10 mouse cellular contexts compared by ENCODE assay signal in the genomic region with DNA sequence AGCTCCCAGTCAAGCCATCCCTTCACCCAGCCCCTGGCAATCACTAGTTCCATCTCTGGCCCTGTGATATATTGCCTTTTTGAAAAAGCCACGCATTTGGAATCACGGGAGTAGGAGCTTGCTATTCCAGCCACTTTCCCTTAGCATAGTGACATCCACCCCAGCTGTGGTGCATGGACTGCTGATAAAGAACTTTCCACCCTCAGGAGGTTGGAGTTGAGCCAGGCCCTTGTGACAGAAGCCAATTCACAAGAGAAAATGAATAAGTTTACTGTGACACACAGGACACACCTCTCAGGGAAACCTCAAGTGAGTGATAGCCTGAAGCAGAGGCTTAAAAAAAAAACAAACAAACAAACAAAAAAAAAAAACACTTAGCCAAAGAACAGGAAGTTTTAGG. TPM values are rescaled to one million over a fixed set of nuclear protein-coding genes. Genes with fewer than 3 reads are reported as not detected.
DNase-seq lines count a peak whose midpoint lies in the region; ATAC-seq lines count a peak whose summit lies in the region.
"Had no signal": no experiment of that assay in that cellular context is flagged by ENCODE, and none has a peak within 500 bp of the region (broad histone marks: within the 10 kb centered on the region; RNA-seq: fewer than 3 reads in every experiment).

No protein-coding gene starts in this region.

- H3K9ac ChIP-seq in forebrain, embryonic 14.5 days (ENCODE audit: low read length): no peak overlapping the region
- H3K9ac ChIP-seq in forebrain, embryonic 16.5 days (replicated peaks; ENCODE audit: low read depth, low read length): no peak overlapping the region
- H3K9ac ChIP-seq in heart, embryonic 13.5 days: no peak overlapping the region; the same call in 1 of the 2 replicates

- WGBS in forebrain, embryonic 14.5 days: 72% methylated on average over 2 of the region's 2 CpGs
- 49% methylated on average over 2 of the region's 2 CpGs for WGBS in forebrain, embryonic 16.5 days
- 19% methylated on average over 2 of the region's 2 CpGs for WGBS in heart, embryonic 13.5 days

- H3K4me3 ChIP-seq in forebrain, embryonic 14.5 days (ENCODE audit: low read depth, low read length): no peak overlapping the region
- H3K4me3 ChIP-seq in forebrain, embryonic 16.5 days (replicated peaks; ENCODE audit: low read length): no peak overlapping the region
- no peak overlapping the region for H3K4me3 ChIP-seq in heart, embryonic 13.5 days

- no peaks in the 10 kb centered on the region for H3K4me1 ChIP-seq in forebrain, embryonic 14.5 days (ENCODE audit: control insufficient read depth, insufficient read depth, low read length)
- peaks cover 8% of the 10 kb centered on the region; the same call in 1 of the 2 replicates for H3K4me1 ChIP-seq in forebrain, embryonic 16.5 days (replicated peaks; ENCODE audit: control insufficient read depth, insufficient read depth, low read length)
- peaks cover 52% of the 10 kb centered on the region for H3K4me1 ChIP-seq in heart, embryonic 13.5 days

- peak; percentile 10 for DNase-seq in forebrain, embryonic 14.5 days (ENCODE audit: low spot score)
- DNase-seq in 3T3-L1 (ENCODE audit: low read depth, low spot score): peak; percentile 73
- DNase-seq in kidney, postnatal 36 days: peak; percentile 63 to 76
- no peak for DNase-seq in MN1 (ENCODE audit: low spot score)
- DNase-seq: cerebellum, adult 8-10 months had no signal

- no peaks in the 10 kb centered on the region for H3K9me3 ChIP-seq in forebrain, embryonic 14.5 days (replicated peaks; ENCODE audit: control insufficient read depth, low read length)
- H3K9me3 ChIP-seq in forebrain, embryonic 16.5 days (ENCODE audit: control insufficient read depth, low read length): no peaks in the 10 kb centered on the region
- H3K9me3 ChIP-seq in heart, embryonic 13.5 days: no peaks in the 10 kb centered on the region

- no peak overlapping the region for H3K27ac ChIP-seq in forebrain, embryonic 14.5 days (ENCODE audit: low read depth, low read length)
- H3K27ac ChIP-seq in forebrain, embryonic 16.5 days (ENCODE audit: low read length): no peak overlapping the region
- peak overlapping the region; percentile 33 for H3K27ac ChIP-seq in heart, embryonic 13.5 days (replicated peaks)
- H3K27ac ChIP-seq: kidney, postnatal 0 days had no signal

- no peaks in the 10 kb centered on the region for H3K36me3 ChIP-seq in forebrain, embryonic 14.5 days (ENCODE audit: control insufficient read depth, insufficient read depth, low read length)
- H3K36me3 ChIP-seq in forebrain, embryonic 16.5 days (ENCODE audit: control insufficient read depth, insufficient read depth): no peaks in the 10 kb centered on the region
- no peaks in the 10 kb centered on the region for H3K36me3 ChIP-seq in heart, embryonic 13.5 days

- no peak overlapping the region for H3K4me2 ChIP-seq in forebrain, embryonic 14.5 days (ENCODE audit: low read length)
- H3K4me2 ChIP-seq in forebrain, embryonic 16.5 days (ENCODE audit: low read length): no peak overlapping the region
- H3K4me2 ChIP-seq in heart, embryonic 13.5 days: no peak overlapping the region

- ATAC-seq in forebrain, embryonic 14.5 days: no peak
- no peak for ATAC-seq in forebrain, embryonic 16.5 days
- no peak for ATAC-seq in heart, embryonic 13.5 days (ENCODE audit: extremely low read depth, insufficient number of reproducible peaks, low FRiP score, low TSS enrichment)
- ATAC-seq in monocyte, adult 5-6 weeks (replicated peaks; ENCODE audit: insufficient number of reproducible peaks, low FRiP score, low TSS enrichment, poor library complexity, severe bottlenecking): no peak
- no peak for ATAC-seq in megakaryocyte, adult 5-6 weeks (ENCODE audit: poor library complexity, severe bottlenecking)

- no peaks in the 10 kb centered on the region for H3K27me3 ChIP-seq in forebrain, embryonic 14.5 days (replicated peaks; ENCODE audit: control insufficient read depth, insufficient read depth, low read length)
- H3K27me3 ChIP-seq in forebrain, embryonic 16.5 days (replicated peaks; ENCODE audit: control insufficient read depth, insufficient read depth, low read length): no peaks in the 10 kb centered on the region
- no peaks in the 10 kb centered on the region for H3K27me3 ChIP-seq in heart, embryonic 13.5 days (replicated peaks)

RNA-seq across cellular contexts. Expression of gene Gsn, which starts 24.3 kb away (rescaled TPM):
- polyA plus RNA-seq in forebrain, embryonic 14.5 days (2014; fragmentation: Nextera tagmentation; extraction: Ambion mirVana): 22.5 and 25.0 TPM in 2 replicates
- polyA plus RNA-seq in forebrain, embryonic 16.5 days (2015; fragmentation: Nextera tagmentation; extraction: Ambion mirVana): 16.7 and 22.3 TPM in 2 replicates
- 205 and 215 TPM in 2 replicates for polyA plus RNA-seq in heart, embryonic 13.5 days (2015; fragmentation: Nextera tagmentation; extraction: Ambion mirVana)
- total RNA-seq in monocyte, adult 5-6 weeks (2017): 36.7 to 46.1 TPM (median 45.9 TPM) in 3 replicates
- total RNA-seq in megakaryocyte, adult 5-6 weeks (2015): 54.1 and 69.6 TPM in 2 replicates
- 90.9 and 98.1 TPM in 2 replicates for total RNA-seq in megakaryocyte, adult 5-6 weeks (2017)

RNA-seq across cellular contexts. Expression of gene Rab14, which starts 31.0 kb away (rescaled TPM):
- polyA plus RNA-seq in forebrain, embryonic 14.5 days (2014; fragmentation: Nextera tagmentation; extraction: Ambion mirVana): 349 and 383 TPM in 2 replicates
- 405 and 452 TPM in 2 replicates for polyA plus RNA-seq in forebrain, embryonic 16.5 days (2015; fragmentation: Nextera tagmentation; extraction: Ambion mirVana)
- 228 and 262 TPM in 2 replicates for polyA plus RNA-seq in heart, embryonic 13.5 days (2015; fragmentation: Nextera tagmentation; extraction: Ambion mirVana)
- 195 to 215 TPM (median 203 TPM) in 3 replicates for total RNA-seq in monocyte, adult 5-6 weeks (2017)
- 153 and 167 TPM in 2 replicates for total RNA-seq in megakaryocyte, adult 5-6 weeks (2015)
- 134 and 137 TPM in 2 replicates for total RNA-seq in megakaryocyte, adult 5-6 weeks (2017)
